Mouse (Mus musculus): ENCODE results near the gene Tyw1. TPM values are rescaled to one million over a fixed set of nuclear protein-coding genes. Genes with fewer than 3 reads are reported as not detected.
A peak's percentile ranks its signal among the peaks of the same experiment; 100 is the strongest.

The Tyw1 gene
- polyA plus RNA-seq, 1 experiment from 2014 or later = 25.4 TPM

- Histone ChIP-seq H3K27me3 (replicated peaks; ENCODE audit: control insufficient read depth, insufficient read depth, low read length) (no peaks in the 10 kb centered on the region), H3K4me1 (replicated peaks; ENCODE audit: control insufficient read depth, insufficient read depth, low read length) (no peaks in the 10 kb centered on the region; the same call in 1 of the 2 replicates), H3K4me2 (ENCODE audit: low read length) (peak within 1 kb of the TSS; percentile 41), H3K9me3 (ENCODE audit: control insufficient read depth, low read length) (no peaks in the 10 kb centered on the region), H3K27ac (ENCODE audit: low read length) (no peak within 1 kb of the TSS), H3K36me3 (ENCODE audit: control insufficient read depth, insufficient read depth) (no peaks in the 10 kb centered on the region), H3K4me3 (replicated peaks; ENCODE audit: low read length) (0 out of 2 replicates have a peak within 1 kb of the TSS, but pooled peaks have one; percentile 9), H3K9ac (replicated peaks; ENCODE audit: low read depth, low read length) (no peak within 1 kb of the TSS)
- WGBS = 13% methylated on average over 13 of the region's 13 CpGs
- no peak for ATAC-seq
These were observed 128.9 kb downstream of the Tyw1 start, which contains the start of gene A330070K13Rik for GRCm38 (mm10) chr5:130384222-130384912. Gene A330070K13Rik, minus strand, starts transcription at chr5:130384631.

GRCm38 (mm10) chr5:130386418-130386817, 131.0 kb downstream of the Tyw1 start:
- Histone ChIP-seq H3K4me1 (replicated peaks; ENCODE audit: control insufficient read depth, insufficient read depth, low read length) (no peaks in the 10 kb centered on the region; the same call in 1 of the 2 replicates), H3K4me3 (replicated peaks; ENCODE audit: low read length) (no peak overlapping the region), H3K27me3 (replicated peaks; ENCODE audit: control insufficient read depth, insufficient read depth, low read length) (no peaks in the 10 kb centered on the region), H3K27ac (ENCODE audit: low read length) (no peak overlapping the region), H3K9ac (replicated peaks; ENCODE audit: low read depth, low read length) (no peak overlapping the region), H3K9me3 (ENCODE audit: control insufficient read depth, low read length) (no peaks in the 10 kb centered on the region), H3K4me2 (ENCODE audit: low read length) (no peak overlapping the region), H3K36me3 (ENCODE audit: control insufficient read depth, insufficient read depth) (no peaks in the 10 kb centered on the region)
- no peak for ATAC-seq
- WGBS = 68% methylated on average over 7 of the region's 7 CpGs

Other genes starting within 250 kb of the Tyw1 start
- 26.5 and 32.5 TPM in 2 replicates for gene Asl, start 226.4 kb upstream of the Tyw1 start, polyA plus RNA-seq (2015; fragmentation: Nextera tagmentation; extraction: Ambion mirVana)
- gene Crcp, start 226.3 kb upstream of the Tyw1 start, polyA plus RNA-seq (2015; fragmentation: Nextera tagmentation; extraction: Ambion mirVana) = 73.7 and 81.4 TPM in 2 replicates
- 59.5 and 66.1 TPM in 2 replicates for gene Tpst1, start 182.3 kb upstream of the Tyw1 start, polyA plus RNA-seq (2015; fragmentation: Nextera tagmentation; extraction: Ambion mirVana)
- gene Kctd7, start 110.8 kb upstream of the Tyw1 start, polyA plus RNA-seq (2015; fragmentation: Nextera tagmentation; extraction: Ambion mirVana) = 14.3 and 14.9 TPM in 2 replicates
- 44.7 and 47.0 TPM in 2 replicates for gene Rabgef1, start 83.8 kb upstream of the Tyw1 start, polyA plus RNA-seq (2015; fragmentation: Nextera tagmentation; extraction: Ambion mirVana)
- 22.3 and 23.0 TPM in 2 replicates for gene Tmem248, start 38.5 kb upstream of the Tyw1 start, polyA plus RNA-seq (2015; fragmentation: Nextera tagmentation; extraction: Ambion mirVana)
- 60.3 TPM in 2 replicates for gene Sbds, start 89 bp upstream of the Tyw1 start, polyA plus RNA-seq (2015; fragmentation: Nextera tagmentation; extraction: Ambion mirVana)
- 21.2 and 24.4 TPM in 2 replicates for gene Caln1, start 113.8 kb downstream of the Tyw1 start, polyA plus RNA-seq (2015; fragmentation: Nextera tagmentation; extraction: Ambion mirVana)
- gene A330070K13Rik, start 129.0 kb downstream of the Tyw1 start, polyA plus RNA-seq (2015; fragmentation: Nextera tagmentation; extraction: Ambion mirVana) = not detected in 2 replicates

Measured in forebrain, embryonic 16.5 days (tissue).